Mouse (Mus musculus) intestine, embryonic 14.5 days (tissue): ENCODE results near the gene Lyzl4. TPM values are rescaled to one million over a fixed set of nuclear protein-coding genes. Genes with fewer than 3 reads are reported as not detected.
A peak's percentile ranks its signal among the peaks of the same experiment; 100 is the strongest.

Experiments
- ATAC-seq: fragments of 200-750 bp; cut with Nextera tagmentation; replicated peaks from 2 replicates; pipeline ENCODE4 v1.8.0; 2017; ENCODE audit warnings: low read depth, moderate number of reproducible peaks, moderate TSS enrichment, moderate library complexity; ENCODE audit not compliant: low FRiP score, low TSS enrichment
- DNase-seq: peaks from one replicate; pipeline ENCODE4 v3.0.0-alpha.2; 2018; ENCODE audit warnings: low spot score
- H3K27ac ChIP-seq: fragments of 300-500 bp; sonication (generic); 2 replicates; pipeline ENCODE4 v1.5.1; 2014; ENCODE audit warnings: low read depth, mild to moderate bottlenecking, control low read depth
- H3K27me3 ChIP-seq: fragments of 300-500 bp; sonication (generic); replicated peaks from 2 replicates; pipeline ENCODE4 v1.6.1; 2014; ENCODE audit warnings: low read length, control low read depth; ENCODE audit not compliant: control insufficient read depth, insufficient read depth
- H3K36me3 ChIP-seq: fragments of 300-500 bp; sonication (generic); 2 replicates; pipeline ENCODE4 v1.6.1; 2014; ENCODE audit warnings: low read length, control low read depth; ENCODE audit not compliant: control insufficient read depth, insufficient read depth
- H3K4me1 ChIP-seq: fragments of 300-500 bp; sonication (generic); replicated peaks from 2 replicates; pipeline ENCODE4 v1.6.1; 2014; ENCODE audit warnings: low read length, control low read depth, mixed read lengths; ENCODE audit not compliant: control insufficient read depth, insufficient read depth
- H3K4me2 ChIP-seq: fragments of 300-500 bp; sonication (generic); 2 replicates; pipeline ENCODE4 v1.6.1; 2014; ENCODE audit warnings: low read length
- H3K4me3 ChIP-seq: fragments of 300-500 bp; sonication (generic); 2 replicates; pipeline ENCODE4 v1.5.1; 2014; ENCODE audit warnings: low read depth, low read length, control low read depth, mixed read lengths
- H3K9ac ChIP-seq: fragments of 300-500 bp; sonication (generic); 2 replicates; pipeline ENCODE4 v1.6.1; 2014; ENCODE audit warnings: mild to moderate bottlenecking, low read length
- H3K9me3 ChIP-seq: fragments of 300-500 bp; sonication (generic); 2 replicates; pipeline ENCODE4 v1.6.1; 2016; ENCODE audit warnings: low read length, control low read depth; ENCODE audit not compliant: control insufficient read depth
- WGBS: fragments of 180-500 bp; shearing (Covaris S2); extraction: QIAGEN DNeasy Blood & Tissue Kit; methylation state at CpG from one replicate; pipeline ENCODE4 v1.1.7; 2014; 5-methylcytosine and 5-hydroxymethylcytosine counted together
- polyA plus RNA-seq: library from polyadenylated mRNA; unstranded; fragments of >200 nt; fragmentation: Nextera tagmentation; extraction: Ambion mirVana; gene quantifications from 2 replicates; pipeline ENCODE4 v1.2.1, GENCODE M21; 2014

Lyzl4 gene
- polyA plus RNA-seq, 1 experiment from 2014 or later, result not detected

- 77% methylated on average over 6 of the region's 6 CpGs for WGBS
- no peak for DNase-seq
Measured at GRCm38 (mm10) chr9:121663467-121663866, 21.6 kb upstream of the Lyzl4 start.

GRCm38 (mm10) chr9:121659791-121660190, 17.9 kb upstream of the Lyzl4 start:
- H3K4me2 ChIP-seq, result no peak overlapping the region
- 74% methylated on average over 7 of the region's 7 CpGs for WGBS
- no peak overlapping the region for H3K9ac ChIP-seq
- no peaks in the 10 kb centered on the region for H3K9me3 ChIP-seq
- ATAC-seq (no peak), DNase-seq (no peak)
- no peaks in the 10 kb centered on the region for H3K27me3 ChIP-seq
- no peaks in the 10 kb centered on the region for H3K4me1 ChIP-seq
- no peak overlapping the region for H3K27ac ChIP-seq
- H3K36me3 ChIP-seq, result no peaks in the 10 kb centered on the region
- no peak overlapping the region for H3K4me3 ChIP-seq

More at GRCm38 (mm10) chr9:121663467-121663866, 21.6 kb upstream of the Lyzl4 start:
- Histone ChIP-seq H3K9me3 (no peaks in the 10 kb centered on the region), H3K4me2 (no peak overlapping the region), H3K36me3 (no peaks in the 10 kb centered on the region), H3K9ac (no peak overlapping the region), H3K27ac (no peak overlapping the region), H3K4me1 (no peaks in the 10 kb centered on the region), H3K4me3 (no peak overlapping the region), H3K27me3 (0 out of 2 replicates have a peak, but pooled peaks cover 2% of the 10 kb centered on the region)
- ATAC-seq, result no peak

GRCm38 (mm10) chr9:121658248-121658647, 16.4 kb upstream of the Lyzl4 start:
- Histone ChIP-seq H3K4me3 (no peak overlapping the region), H3K27ac (no peak overlapping the region), H3K36me3 (no peaks in the 10 kb centered on the region), H3K27me3 (no peaks in the 10 kb centered on the region), H3K9me3 (no peaks in the 10 kb centered on the region), H3K9ac (no peak overlapping the region), H3K4me1 (no peaks in the 10 kb centered on the region), H3K4me2 (no peak overlapping the region)
- 60% methylated on average over 7 of the region's 7 CpGs for WGBS
- DNase-seq, result no peak
- ATAC-seq, result 0 out of 2 replicates have a peak, but pooled peaks have one; percentile 12

DNA sequence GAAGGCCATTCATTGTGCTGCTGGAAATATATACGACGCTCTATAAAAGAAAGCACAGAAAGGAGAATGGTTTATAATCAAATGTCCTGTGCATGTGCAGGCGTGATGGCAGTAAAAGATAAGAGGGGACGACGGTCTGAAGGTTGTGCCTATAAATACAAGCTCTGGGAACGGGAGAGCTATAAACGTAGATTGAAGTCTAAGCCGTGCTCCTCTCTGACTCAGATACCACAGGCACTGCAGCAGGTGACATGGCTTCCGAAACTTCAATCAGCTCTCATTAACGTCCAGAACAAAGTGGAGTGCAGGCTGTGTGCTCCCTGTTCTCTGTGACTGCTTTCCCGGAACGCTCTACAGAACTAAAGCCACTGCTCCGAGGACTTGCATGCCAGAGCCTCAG, 15.2 kb upstream of the Lyzl4 start:
- H3K4me2 ChIP-seq, result no peak overlapping the region
- no peak for DNase-seq
- H3K4me1 ChIP-seq, result no peaks in the 10 kb centered on the region
- H3K4me3 ChIP-seq, result no peak overlapping the region
- ATAC-seq, result no peak
- WGBS, result 39% methylated on average over 13 of the region's 13 CpGs
- H3K9ac ChIP-seq, result no peak overlapping the region
- no peaks in the 10 kb centered on the region for H3K36me3 ChIP-seq
- H3K27ac ChIP-seq, result no peak overlapping the region
- H3K9me3 ChIP-seq, result no peaks in the 10 kb centered on the region
- H3K27me3 ChIP-seq, result no peaks in the 10 kb centered on the region

DNA sequence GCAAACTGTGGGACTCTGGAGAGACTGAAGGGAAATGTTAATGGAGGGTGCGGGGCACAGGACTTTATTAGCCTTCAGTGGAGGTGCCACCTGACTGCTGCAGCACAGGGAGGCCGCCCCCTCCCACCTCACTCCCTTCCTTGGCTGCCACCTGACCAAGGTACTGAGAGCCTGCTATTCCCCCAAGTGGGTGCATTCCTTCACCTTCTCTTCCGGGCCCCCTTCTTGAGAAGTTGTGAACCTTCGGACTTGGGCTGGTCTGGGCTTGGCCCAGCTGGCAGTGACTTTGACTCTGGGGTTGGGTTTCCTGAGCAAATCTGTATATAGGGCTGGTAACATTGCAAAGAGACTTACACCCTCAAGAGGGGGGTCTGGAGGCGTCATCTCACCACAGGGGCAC, 14.4 kb upstream of the Lyzl4 start:
- Histone ChIP-seq H3K9me3 (no peaks in the 10 kb centered on the region), H3K9ac (no peak overlapping the region), H3K4me3 (no peak overlapping the region), H3K4me2 (no peak overlapping the region), H3K4me1 (no peaks in the 10 kb centered on the region), H3K27ac (no peak overlapping the region), H3K36me3 (no peaks in the 10 kb centered on the region), H3K27me3 (no peaks in the 10 kb centered on the region)
- ATAC-seq, result no peak
- no peak for DNase-seq
- WGBS, result 77% methylated on average over 5 of the region's 5 CpGs

DNA sequence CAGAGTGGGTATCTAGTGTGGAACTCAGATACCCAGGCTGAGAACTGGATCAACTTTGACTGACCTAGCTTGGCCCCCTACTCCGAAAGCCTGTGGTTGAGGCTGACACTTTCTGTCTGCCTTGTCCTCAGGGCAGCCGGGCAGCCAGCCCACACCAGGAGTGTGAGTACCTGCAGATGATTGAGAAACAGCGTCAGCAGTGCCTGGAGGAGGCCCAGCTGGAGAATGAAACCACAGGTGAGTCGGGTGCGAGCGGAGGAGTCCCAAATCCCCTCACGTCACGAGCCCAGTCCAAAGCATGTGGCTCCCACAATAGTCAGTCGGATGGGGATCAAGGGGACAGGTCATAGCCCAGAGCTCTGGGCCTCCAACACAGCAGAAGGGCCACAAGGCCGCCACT, 11.8 kb upstream of the Lyzl4 start:
- no peak for DNase-seq
- Histone ChIP-seq H3K27ac (no peak overlapping the region), H3K4me1 (no peaks in the 10 kb centered on the region), H3K4me2 (no peak overlapping the region), H3K4me3 (no peak overlapping the region), H3K27me3 (no peaks in the 10 kb centered on the region), H3K9me3 (no peaks in the 10 kb centered on the region), H3K9ac (no peak overlapping the region), H3K36me3 (no peaks in the 10 kb centered on the region)
- no peak for ATAC-seq
- WGBS, result 92% methylated on average over 10 of the region's 10 CpGs

GRCm38 (mm10) chr9:121647026-121647425, 5.1 kb upstream of the Lyzl4 start:
- WGBS, result 63% methylated on average over 7 of the region's 7 CpGs
- peaks cover 3% of the 10 kb centered on the region; the same call in 1 of the 2 replicates for H3K4me1 ChIP-seq
- H3K36me3 ChIP-seq, result no peaks in the 10 kb centered on the region
- H3K27ac ChIP-seq, result no peak overlapping the region
- no peak overlapping the region for H3K4me2 ChIP-seq
- no peak overlapping the region for H3K4me3 ChIP-seq
- ATAC-seq (no peak), DNase-seq (no peak)
- peaks cover 23% of the 10 kb centered on the region for H3K27me3 ChIP-seq
- no peaks in the 10 kb centered on the region for H3K9me3 ChIP-seq
- H3K9ac ChIP-seq, result no peak overlapping the region

DNA sequence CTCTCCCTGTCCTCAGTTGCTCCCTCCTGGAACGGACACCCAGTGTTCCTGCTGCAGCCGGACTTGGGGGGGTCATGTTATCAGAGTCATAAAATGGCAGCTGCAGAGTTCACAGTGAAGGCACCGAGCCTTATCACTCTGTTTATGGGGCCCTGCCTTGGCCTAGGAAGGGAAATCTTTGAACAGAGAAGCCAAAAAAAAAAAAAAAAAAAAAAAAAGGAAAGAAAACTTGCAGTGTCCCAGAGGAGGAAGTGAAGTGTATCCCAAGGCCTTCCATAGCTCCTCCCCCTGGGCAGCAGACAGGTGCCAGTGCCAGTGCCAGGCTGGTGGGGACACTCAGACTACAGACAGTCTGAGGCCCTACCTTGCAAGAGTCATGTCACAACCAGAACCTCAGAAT, 3.0 kb upstream of the Lyzl4 start:
- WGBS, result 40% methylated on average over 3 of the region's 3 CpGs

DNA sequence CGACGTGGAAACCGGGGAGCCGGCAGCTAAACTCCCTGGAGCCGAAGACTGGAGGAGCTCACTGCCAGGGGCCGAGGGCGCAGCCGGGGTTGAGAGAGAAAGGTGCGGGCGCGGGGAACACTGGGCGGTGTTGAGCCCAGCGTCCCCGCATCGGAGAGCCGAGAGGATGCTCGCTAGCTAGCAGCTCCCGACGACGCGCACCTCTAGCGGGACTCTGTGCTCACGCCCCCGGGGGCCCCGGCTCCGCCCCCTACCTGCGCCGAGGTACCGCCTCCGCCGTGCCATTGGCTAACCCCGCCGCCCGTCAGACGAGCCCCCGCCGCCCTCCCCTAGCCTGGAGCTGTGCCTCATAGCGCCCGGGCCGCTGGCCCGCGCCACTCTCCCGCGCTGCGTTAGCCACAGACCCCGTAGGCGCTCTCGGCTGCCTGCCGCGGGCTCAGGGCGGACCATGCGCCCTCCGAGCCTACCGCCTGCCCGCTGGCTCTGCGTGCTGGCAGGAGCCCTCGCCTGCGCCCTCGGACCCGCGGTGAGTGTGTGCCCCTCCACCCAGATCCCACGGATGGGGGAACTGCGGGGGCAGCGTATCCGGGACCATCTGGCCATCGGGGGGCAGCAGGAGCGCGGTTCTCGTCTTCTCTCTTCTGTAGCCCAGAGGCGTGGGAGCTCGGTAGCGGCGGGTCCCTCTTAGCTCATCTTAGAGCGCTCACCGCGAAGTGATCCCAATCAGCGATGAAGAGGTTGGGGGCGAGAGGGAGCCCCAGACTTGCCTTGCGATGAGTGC, 695 bp upstream of the Lyzl4 start, which contains the start of gene Vipr1:
TSS of gene Vipr1 (plus strand) at position 316 of the 781 bp plus-strand sequence.
- DNase-seq, result peak; percentile 90
- Histone ChIP-seq H3K36me3 (no peaks in the 10 kb centered on the region), H3K9me3 (no peaks in the 10 kb centered on the region), H3K27ac (no peak within 1 kb of the TSS), H3K4me1 (peaks cover 9% of the 10 kb centered on the region), H3K27me3 (peaks cover 54% of the 10 kb centered on the region), H3K4me3 (peak within 1 kb of the TSS; percentile 37), H3K4me2 (peak within 1 kb of the TSS; percentile 66), H3K9ac (peak within 1 kb of the TSS; percentile 39)
- ATAC-seq, result peak; percentile 88
- WGBS, result under 1% methylated on average over 70 of the region's 79 CpGs

More for the DNA sequence above, 3.0 kb upstream of the Lyzl4 start:
- Histone ChIP-seq H3K4me1 (peaks cover 9% of the 10 kb centered on the region), H3K9me3 (no peaks in the 10 kb centered on the region), H3K4me2 (no peak overlapping the region), H3K27ac (no peak overlapping the region), H3K9ac (no peak overlapping the region), H3K4me3 (no peak overlapping the region), H3K27me3 (peaks cover 43% of the 10 kb centered on the region), H3K36me3 (no peaks in the 10 kb centered on the region)
- DNase-seq, result no peak
- ATAC-seq, result peak; percentile 18; the same call in 1 of the 2 replicates
